Mouse (Mus musculus) activated CD4-positive, CD25-positive, alpha-beta regulatory T cell, adult 4 months (primary cell): ENCODE data around the gene Ankrd2. TPM values are rescaled to one million over a fixed set of nuclear protein-coding genes. Genes with fewer than 3 reads are reported as not detected.

Source experiments
- ATAC-seq: one replicate; pipeline ENCODE4 v1.8.0; 2017
- polyA plus RNA-seq, 2 experiments: library from polyadenylated mRNA; unstranded; fragments of 100-300 nt; shearing (Covaris generic); gene quantifications; one replicate each; pipeline ENCODE4 v1.2.1; 2017

Ankrd2 gene
- not detected for polyA plus RNA-seq

DNA sequence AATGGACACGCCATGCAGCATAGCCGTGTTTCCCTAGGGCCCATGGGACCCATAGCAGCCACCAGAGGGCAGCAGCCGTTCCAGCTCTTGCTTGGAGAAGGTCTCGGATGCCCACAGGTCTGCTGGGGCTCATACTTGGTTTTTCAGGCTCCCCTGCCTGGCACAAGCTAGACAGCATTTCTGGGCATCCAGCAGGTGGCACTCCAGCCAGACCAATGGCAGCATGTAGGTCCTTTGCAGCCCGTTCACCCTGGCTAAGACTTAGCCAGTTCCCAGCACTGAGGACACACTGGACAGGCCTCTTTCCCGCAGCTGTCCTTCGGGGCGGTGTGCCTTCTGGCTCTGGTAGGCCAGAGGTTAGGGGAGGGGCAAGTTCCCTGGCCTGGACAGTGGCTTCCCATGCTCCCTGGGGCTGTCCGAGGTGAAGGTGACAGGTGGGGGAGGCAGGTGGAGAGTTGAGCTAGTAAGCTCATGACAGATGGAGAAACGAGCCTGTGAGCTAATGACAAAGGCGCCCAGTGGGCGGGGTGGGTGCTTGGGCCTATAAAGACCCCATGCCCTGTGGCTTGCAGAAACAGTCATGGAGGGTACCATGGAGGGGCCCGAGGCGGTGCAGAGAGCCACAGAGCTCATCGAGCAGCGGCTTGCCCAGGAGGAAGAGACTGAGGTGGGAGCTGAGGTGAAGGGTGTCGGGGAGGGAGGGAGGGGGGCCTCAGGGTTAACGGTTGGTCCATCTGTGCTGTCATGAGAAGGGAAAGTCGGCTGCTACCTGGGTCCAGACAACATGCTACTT is at the start of gene Ankrd2:
Gene Ankrd2 (plus strand): TSS at position 545 of the 793 bp plus-strand sequence.
- ATAC-seq: peak; percentile 80

DNA sequence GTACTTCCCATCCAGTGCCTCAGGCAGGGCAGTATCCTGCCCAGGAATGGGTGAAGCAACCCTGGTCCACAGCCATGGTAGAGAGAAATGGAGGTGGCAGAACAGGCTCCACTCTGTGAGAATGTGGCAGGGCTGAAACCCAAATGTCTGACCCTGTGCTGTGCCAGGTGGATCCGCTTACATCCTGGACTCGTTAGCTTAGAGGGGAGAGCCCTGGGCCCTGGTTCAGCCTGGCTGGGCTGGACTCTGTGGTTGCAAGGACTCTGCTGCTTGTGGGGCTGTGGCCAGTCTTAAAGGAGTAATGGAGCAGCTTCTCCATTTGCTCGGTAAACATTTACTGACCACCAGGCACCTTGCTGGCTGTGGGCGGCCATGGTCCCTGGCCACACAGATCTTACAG is 48.6 kb upstream of the Ankrd2 start:
- ATAC-seq: no peak

DNA sequence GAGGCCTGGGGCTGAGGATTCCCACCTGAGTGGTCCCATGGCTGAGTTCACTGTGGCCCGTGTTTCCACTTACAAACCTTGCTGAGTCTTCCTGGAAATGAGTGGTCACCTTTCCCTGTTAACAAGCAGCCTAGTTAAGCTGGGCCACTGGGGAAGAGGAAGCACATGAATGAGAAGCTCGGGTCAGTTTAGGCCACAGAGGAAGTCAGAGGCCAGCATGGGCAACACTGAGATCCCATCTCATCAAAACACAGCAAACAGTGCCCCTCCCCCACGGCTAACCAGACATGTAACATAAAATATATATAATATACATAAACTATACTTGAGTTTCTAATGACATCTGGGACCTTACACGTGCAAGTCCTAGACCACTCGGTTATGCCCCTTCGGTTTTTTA is 46.0 kb upstream of the Ankrd2 start:
- ATAC-seq: no peak

DNA sequence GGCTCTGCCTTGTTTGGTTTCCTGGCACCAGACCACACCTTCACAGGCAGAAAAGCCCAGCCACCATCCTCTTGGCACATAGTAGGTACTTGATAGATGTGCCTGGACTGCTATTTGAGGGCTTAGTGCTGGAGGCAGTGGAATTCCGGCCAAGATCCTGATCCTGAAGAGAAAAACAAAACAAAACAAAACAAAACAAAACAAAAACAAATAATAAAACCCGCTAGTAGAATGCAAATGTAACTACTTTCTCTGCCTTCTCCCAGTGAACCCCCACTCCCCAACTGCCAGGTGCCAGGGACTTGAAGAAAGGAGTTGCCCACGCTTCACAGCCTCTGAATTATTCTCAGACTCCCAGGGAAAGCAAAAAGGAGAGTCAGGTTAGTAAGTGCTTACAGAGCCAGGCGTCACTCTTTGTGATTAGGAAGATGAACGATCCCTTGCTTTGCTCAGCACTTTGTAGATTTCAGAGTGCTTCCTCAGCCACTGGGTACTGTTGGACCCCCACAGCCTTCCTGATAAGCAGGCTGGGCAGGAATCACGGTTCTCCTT is 43.8 kb upstream of the Ankrd2 start:
- no peak for ATAC-seq

DNA sequence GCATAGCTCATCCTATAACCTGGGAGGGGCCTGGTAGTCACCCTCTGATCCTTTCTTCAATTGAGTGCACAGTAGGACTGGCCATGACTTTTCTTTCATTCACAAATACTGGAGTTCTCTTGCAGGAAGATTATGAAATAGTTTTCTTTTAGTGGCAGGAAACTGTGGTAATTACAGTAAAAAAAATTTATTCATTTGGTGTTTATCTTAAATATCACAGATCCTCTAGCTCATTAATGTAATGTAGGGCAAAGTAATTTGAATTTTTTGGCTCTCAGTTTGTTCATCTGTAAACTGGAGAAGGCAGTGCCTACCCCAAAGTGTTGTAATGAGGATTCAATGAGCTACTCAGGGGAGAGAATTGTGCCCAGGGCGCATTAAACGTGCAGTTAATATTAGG is 42.8 kb upstream of the Ankrd2 start:
- ATAC-seq: no peak

DNA sequence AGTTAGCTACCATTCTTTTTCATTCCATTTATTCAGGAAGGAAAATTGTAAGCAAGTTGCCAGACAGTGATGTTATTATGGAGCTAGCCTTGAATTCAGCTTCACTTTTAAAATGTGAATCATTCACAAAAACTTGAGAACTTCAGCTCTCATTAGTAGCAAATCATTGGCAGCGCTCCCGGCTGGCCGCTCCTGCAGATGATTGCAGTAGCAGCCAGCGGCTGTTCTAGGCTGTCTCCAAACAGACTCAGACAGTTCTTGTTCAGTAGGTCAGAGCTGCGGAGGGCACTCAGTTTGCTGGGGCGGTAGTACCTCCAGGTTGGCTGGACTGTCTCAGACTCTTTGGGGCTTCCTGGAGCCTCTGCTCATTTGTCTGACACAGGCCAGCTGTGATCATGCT is 42.3 kb upstream of the Ankrd2 start:
- no peak for ATAC-seq

DNA sequence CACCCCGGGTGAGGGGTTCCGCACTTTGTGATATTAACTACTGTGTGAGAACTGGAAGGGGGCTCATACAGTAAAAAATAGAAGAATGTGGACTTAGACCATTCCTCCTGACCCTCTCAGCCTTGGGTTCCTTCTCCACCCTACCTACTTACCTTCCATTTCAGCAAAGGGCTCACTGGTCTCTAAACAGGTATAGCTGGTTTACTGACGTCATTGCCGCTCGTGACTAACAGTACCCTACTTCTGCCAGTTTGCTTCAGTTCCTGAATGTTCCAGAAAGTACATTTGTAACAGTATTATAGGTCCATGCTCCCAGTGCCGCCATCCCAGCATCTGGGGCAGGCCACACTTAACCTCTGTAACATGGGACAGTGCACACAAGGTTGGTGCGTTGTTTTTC is 41.8 kb upstream of the Ankrd2 start:
- ATAC-seq: no peak

DNA sequence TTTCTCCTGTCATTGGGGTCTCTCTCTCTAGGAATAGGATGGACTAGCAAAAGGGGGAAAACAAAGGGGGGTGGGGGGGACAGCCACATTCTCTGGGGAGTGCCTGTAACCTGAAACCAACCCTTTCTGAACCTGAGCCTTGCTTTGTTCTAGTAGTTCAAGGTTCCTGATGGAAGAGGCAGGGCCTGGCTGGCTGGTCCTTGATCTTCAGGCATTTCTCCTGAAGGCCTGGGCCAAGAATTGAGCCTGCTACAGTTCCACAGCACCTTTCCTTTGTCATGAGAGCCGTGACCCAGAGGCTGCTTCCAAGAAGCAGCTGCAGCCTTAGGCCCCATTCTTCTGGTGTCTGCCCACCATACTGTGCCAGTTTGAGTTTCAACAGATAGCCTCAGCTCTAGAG is 40.3 kb upstream of the Ankrd2 start:
- ATAC-seq: no peak

DNA sequence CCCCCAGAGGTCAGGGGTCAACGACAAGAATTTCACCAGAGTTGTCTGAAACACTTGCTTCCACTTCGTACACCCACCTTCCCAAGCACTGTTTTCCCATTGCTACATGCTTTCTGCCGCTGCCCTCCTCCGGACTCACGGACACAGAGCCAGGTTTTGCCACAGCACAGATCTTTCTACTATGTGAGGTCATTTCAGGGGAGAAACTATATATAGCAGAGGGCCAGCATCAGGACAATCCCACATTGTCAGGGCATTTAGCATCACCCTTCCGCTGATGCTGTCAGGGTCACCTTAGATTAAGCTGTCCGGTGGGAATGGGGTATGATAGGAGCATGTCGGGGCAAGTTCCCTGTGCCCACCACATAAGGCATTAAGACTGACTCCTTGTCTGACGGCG is 38.7 kb upstream of the Ankrd2 start:
- ATAC-seq: no peak

DNA sequence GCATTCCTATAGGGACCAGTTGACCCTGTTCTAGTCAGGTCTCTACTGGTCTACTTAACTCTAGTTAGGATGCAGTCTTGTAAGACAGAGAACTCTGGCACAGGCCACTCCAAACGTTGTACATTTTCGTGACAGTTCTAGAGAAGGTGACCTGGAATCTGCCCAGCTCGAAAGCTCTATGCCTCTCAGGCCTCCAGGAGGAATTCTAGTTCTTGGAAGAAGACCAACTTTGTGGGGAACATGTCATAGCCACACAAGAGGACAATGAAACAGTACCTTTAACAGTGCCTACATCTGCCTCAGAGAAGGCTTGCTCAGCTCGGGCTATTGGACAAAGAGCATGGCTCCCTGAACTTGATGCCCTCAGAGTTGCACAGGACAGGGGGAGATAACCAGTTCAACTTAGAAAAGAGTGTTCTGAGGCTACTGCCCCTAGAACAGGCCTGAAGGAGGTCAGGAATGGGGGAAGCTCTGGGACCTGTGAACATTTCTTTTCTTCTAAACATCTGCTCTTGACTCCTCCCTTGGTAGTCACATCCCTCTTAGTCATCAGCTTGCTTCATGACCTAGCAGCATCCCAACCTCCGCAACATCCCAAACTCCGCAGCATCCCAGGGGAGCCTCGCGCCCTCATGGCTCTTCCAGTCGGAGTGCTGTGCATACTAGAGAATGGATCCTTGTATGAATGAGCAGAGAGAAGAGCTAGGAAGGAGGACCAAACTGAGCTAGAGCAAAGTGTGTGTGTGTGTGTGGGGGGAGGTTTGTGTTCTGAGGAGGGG is 36.8 kb upstream of the Ankrd2 start:
- no peak for ATAC-seq

DNA sequence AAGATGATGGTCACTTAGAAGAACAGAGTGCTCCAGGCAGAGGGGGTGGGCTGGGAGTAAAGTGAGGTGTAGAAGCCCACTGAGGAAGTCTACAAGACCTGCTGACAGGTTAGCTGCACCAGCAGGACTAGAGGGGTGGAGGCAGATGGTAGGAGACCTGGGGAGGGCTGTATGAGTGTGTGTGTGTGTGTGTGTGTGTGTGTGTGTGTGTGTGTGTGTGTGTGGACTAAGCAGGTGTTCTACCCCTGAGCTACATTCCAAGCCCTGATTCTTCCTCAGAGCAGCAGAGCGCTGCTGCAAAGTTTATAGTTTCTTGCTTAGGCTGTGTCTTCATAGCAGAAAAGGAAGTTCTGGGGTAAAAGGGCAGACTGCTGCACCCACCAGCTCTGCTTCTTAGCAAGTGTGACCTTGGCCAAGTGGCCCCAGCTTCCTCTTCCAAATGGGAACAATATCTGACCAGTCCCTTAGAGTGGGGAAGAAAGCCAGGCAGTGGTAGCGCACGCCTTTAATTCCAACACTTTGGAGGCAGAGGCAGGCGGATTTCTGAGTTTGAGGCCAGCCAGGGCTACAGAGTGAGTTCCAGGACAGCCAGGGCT is 36.0 kb upstream of the Ankrd2 start:
- ATAC-seq: no peak

DNA sequence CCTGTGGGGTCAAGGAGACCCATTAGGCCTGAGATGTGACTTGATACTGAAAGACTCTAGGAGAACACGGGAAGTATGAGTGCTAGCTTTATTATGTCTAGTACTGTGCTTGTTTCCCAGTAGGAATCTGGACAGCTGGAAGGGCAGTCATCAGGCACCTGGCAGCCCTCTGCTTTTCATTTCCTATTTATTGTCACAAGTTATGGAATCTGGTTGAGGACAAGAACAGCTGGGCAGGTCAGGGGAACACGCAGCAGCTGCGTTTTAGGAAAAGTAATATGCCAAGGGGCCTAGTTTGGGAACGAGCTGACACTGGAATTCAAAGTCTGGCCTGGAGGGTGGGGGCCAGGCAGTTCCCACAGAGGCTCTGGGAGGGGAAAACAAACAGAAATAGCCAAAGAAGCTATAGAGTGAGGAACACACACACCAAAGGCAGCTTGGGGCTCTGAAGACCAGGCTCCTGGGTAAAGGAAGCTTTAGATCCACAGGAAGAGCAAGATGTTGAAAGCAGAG is 35.3 kb upstream of the Ankrd2 start:
- no peak for ATAC-seq

DNA sequence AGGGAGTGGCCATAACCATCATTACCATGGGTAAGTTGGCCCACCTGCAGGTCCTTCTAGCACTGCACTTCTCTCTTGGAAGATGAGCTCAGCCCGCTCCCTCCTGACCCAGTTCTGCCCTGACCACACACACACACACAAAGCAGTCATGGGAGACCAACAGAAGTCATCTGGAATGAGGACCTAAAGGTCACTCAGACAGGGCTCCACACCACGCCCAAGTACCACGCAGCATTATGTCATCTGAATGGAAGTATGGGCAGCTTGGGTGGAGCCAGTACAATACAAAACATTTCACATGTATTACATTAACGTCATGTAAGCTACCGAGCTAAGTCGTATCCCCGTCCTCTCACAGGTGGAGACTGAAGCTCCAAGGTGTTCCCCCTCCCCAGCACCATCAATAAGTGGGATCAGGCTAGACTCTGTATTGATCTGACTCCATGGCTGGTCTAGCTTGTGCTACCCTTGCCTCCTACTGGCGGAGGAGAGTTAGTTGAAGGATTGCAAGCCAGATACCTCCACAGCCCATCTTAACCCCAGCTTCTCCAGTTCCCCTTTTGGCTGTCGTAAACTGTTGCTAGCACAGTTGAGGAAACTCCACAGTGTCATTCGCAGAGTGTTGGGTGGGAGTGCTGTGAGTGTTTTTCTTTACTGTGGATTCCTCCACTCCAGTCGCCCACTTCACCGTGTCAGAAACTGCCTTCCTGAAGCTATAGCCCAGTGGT is 34.4 kb upstream of the Ankrd2 start:
- ATAC-seq: no peak

DNA sequence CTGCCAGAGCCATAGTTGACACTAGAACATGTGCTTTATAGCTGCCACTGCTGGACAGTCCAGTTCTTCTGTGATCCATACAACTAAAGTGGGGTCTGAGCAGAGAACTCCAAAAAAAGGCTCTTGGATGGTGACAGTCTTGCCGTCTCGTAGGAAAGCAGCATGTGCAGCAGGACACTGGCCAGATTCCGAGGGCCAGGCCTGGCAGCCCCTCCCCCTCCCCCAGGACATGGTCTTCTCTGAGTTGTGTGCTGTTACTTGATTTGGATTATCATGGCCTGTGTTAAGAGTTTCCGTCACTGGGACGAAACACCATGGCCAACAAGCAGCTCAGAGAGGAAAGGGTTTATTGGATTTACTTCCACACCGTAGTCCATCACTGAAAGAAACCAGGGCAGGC is 31.5 kb upstream of the Ankrd2 start:
- no peak for ATAC-seq

DNA sequence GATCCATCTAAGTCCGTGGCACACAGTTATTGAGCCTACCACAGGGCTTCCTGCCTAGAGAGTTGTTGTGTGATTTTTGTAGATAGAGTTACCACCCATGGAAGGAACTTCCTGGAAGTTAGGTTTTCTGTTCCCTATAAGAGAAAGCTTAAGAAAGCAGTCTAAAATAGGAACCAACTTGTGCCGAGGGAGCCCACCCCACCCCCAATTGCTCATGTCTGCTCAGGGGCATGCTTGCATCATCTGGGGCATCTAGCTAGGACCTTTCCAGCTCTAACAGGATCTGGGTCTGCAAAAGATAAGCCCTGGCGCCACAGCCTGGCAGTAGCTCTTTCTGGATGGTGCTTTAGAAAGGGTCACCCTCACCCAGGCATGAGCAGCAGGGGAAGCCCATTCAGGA is 30.2 kb upstream of the Ankrd2 start:
- ATAC-seq: no peak

DNA sequence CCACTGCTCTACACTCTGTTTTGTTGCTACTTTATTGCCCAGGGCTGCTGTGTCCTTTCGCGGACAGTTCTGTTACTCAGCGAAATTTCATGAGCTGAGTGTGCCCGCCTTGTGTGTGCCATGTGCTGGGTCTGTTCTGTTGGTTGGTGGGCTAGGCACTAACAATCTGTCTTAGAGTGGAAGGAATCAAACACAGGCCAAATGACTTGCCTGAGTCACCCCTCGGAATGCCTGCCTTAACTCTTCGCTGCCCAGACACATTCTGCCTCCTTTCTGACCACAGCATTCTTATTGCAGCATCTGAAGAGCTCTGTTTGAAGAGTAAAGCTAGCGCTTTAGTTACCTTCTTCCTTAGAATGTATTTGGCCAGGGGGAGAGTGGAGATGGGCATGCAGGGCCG is 29.2 kb upstream of the Ankrd2 start:
- ATAC-seq: no peak

DNA sequence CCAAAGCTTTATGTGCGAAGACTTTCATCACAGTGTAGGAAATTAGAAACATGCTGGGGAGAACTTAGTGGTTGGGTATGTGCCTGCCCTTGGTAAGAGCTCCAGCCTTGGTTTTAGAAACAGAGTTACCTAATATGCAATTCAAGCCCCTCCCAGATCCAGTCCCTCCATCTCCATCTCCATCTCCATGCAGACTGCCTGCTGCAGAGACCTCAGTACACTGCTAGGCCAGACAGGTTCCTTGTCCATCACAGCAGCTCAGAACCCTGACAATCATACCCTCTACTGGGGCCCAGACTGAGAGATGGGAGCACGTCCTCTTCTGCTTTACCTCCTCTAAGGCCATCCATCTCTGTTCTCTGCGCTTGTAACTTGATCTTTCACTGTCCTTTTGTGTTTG is 27.2 kb upstream of the Ankrd2 start:
- ATAC-seq: no peak

DNA sequence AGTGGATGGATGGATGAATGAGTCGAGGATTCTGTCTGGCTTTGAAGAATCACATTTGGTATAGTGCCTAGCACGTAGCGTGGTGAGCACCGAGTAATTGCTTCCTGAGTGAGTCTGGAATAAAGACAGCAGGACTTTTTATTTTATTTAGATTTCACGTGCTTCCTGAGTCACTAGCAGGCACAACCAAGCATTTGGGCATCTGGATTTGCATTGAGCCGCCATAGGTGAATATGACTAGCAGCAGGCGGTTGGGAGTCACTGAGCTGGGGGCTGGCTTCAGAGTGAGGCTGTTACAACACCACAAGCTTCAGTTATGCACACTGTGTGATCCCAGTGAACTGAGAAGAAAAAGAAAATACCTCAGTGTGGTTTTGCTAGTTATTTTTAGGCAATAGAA is 26.7 kb upstream of the Ankrd2 start:
- ATAC-seq: no peak

DNA sequence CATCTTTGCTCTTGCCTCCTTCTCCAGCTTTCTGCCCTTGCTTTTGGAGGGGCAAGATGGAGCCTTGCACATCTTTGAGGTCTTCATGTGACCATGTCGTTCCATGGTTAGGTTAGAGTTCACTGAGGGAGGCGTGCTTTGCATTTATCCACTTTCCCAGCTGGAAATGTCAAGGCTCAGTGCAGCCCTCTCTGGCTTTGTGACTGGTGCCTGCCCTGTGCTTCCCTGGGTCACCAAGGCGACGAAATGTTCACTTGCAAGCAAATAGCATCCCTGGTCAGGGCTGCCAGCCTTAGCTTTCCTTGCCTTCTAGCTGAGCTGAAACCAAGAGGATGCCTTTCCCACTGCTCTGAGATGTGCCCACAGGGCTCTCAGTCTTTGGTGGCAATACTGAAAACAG is 25.4 kb upstream of the Ankrd2 start:
- ATAC-seq: no peak

DNA sequence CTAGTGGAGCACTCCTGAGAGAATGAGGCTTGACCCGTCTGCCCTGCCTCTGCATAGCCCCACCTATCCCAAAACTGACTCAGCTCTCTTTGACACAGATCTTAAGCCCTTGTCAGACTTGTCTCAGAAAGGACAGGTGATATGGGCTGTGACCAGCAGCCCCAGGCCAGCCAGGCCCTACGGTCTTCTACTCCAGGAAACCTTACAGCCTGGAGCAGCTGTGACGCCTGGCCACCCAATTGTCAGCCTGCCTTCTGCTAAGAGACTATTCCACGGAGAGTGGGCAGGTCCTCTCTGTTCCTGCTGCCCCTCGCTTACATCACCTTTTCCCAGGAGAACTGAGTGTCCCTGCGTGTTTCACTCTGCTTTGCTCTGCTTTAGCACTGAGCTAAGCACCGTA is 24.7 kb upstream of the Ankrd2 start:
- ATAC-seq: no peak

DNA sequence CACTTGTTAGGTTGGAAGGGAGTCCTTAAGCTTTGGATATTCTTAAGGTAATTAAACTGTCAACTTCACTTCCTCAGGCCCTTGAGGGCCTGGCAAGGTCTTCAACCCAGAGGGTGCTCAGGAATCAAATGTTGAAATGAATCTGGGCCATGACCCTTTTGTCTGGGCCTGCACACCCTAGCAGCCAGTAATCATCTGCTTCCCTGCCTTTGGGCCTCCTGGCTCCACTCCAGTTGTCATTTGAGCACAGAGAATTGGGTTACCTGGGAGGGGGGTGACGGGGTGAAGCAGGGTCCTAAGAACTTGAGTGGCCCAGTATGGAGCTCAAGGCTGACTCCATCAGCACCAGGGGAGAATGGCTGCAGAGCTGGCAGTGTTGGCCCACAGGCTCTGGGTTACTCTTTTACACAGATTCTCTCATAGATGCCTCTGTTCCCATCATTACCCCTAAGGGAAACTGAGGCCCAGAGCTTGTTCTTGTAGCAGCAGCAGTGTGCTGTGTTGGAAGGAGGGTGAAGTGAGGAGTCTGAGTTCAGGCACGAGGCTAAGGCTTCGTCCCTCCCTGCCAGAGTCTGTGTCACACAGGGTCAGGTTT is 21.5 kb upstream of the Ankrd2 start:
- ATAC-seq: no peak

DNA sequence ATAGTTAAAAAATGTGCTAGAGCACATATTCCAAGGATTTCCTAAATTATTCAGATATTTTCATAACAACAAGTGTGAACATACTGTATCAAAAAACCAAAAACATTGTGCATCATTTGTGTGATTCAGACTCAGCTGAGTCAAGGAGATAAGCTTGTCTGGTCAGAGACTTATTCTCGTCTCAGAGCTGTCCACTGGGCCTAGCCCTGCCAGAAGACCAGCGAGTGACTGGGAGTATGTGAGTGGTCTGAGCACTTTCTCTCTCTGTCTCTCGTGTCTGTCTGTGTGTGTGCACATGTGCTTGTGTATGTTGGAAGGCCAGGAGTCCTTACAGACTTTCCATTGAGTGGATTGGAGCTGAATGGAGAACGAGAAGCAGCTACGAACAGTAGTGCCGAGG is 20.8 kb upstream of the Ankrd2 start:
- no peak for ATAC-seq
